ENCODE assay signal across 8 mouse cellular contexts in genomic region chr4:48754466-48755171, GRCm38 (mm10).
DNase-seq lines count a peak whose midpoint lies in the region; ATAC-seq and TF ChIP-seq lines count a peak whose summit lies in the region.

No protein-coding gene starts in this region.

- ATAC-seq in hindbrain, embryonic 14.5 days (ENCODE audit: low FRiP score): no peak
- ATAC-seq in hindbrain, postnatal 0 days: peak; percentile 82

- no peaks in the 10 kb centered on the region for H3K9me3 ChIP-seq in hindbrain, embryonic 14.5 days (ENCODE audit: control insufficient read depth, low read length)
- no peaks in the 10 kb centered on the region for H3K9me3 ChIP-seq in hindbrain, embryonic 10.5 days
- no peaks in the 10 kb centered on the region for H3K9me3 ChIP-seq in hindbrain, postnatal 0 days (ENCODE audit: low read length)

- peak; percentile 64 for DNase-seq in hindbrain, embryonic 14.5 days (ENCODE audit: low spot score)
- DNase-seq in hindbrain, embryonic 10.5 days (ENCODE audit: low spot score): no peak
- peak; percentile 80 for DNase-seq in brain, embryonic 14.5 days (ENCODE audit: low read depth)
- peak; percentile 92 for DNase-seq in gastrocnemius, adult 18-20 months (ENCODE audit: low spot score)
- peak; percentile 74 for DNase-seq in hindbrain, postnatal 0 days (ENCODE audit: low spot score)
- DNase-seq in lung, postnatal 25 days (ENCODE audit: low spot score): peak; percentile 8
- no peak for DNase-seq in spleen, adult 18-20 months
- no peak for DNase-seq in spleen, postnatal 36 days (ENCODE audit: low spot score in 2 of 2)

- H3K9ac ChIP-seq in hindbrain, embryonic 14.5 days: no peak overlapping the region
- no peak overlapping the region for H3K9ac ChIP-seq in hindbrain, postnatal 0 days (replicated peaks; ENCODE audit: low read length)

- 68% methylated on average over 13 of the region's 13 CpGs for WGBS in hindbrain, embryonic 14.5 days
- 82% methylated on average over 13 of the region's 13 CpGs for WGBS in hindbrain, embryonic 10.5 days
- 37% methylated on average over 13 of the region's 13 CpGs for WGBS in hindbrain, postnatal 0 days

- 0 out of 2 replicates have a peak, but pooled peaks cover 3% of the 10 kb centered on the region for H3K4me1 ChIP-seq in hindbrain, embryonic 14.5 days (replicated peaks; ENCODE audit: control insufficient read depth, insufficient read depth, low read length)
- no peaks in the 10 kb centered on the region for H3K4me1 ChIP-seq in hindbrain, embryonic 10.5 days (replicated peaks)
- peaks cover 4% of the 10 kb centered on the region; the same call in 1 of the 2 replicates for H3K4me1 ChIP-seq in hindbrain, postnatal 0 days (ENCODE audit: insufficient read depth, low read length)

- TF ChIP-seq POLR2A in brain, embryonic 14.5 days (IDR thresholded peaks at IDR 0.05; ENCODE audit: borderline replicate concordance, extremely low read depth, insufficient read depth, insufficient read length, poor library complexity, severe bottlenecking): no peak

- H3K27ac ChIP-seq in hindbrain, embryonic 14.5 days: peak overlapping the region; percentile 66; the same call in 1 of the 2 replicates
- H3K27ac ChIP-seq in hindbrain, embryonic 10.5 days: no peak overlapping the region
- H3K27ac ChIP-seq in hindbrain, postnatal 0 days: 0 out of 2 replicates have a peak overlapping the region, but pooled peaks have one; percentile 27

- no peaks in the 10 kb centered on the region for H3K36me3 ChIP-seq in hindbrain, embryonic 14.5 days (replicated peaks; ENCODE audit: control insufficient read depth, insufficient read depth)
- H3K36me3 ChIP-seq in hindbrain, embryonic 10.5 days: no peaks in the 10 kb centered on the region
- no peaks in the 10 kb centered on the region for H3K36me3 ChIP-seq in hindbrain, postnatal 0 days (ENCODE audit: insufficient read depth, low read length)

- no peak overlapping the region for H3K4me3 ChIP-seq in hindbrain, embryonic 14.5 days (replicated peaks; ENCODE audit: low read length)
- H3K4me3 ChIP-seq in hindbrain, embryonic 10.5 days: no peak overlapping the region
- H3K4me3 ChIP-seq in hindbrain, postnatal 0 days (ENCODE audit: low read length): no peak overlapping the region

- no peaks in the 10 kb centered on the region for H3K27me3 ChIP-seq in hindbrain, embryonic 14.5 days (ENCODE audit: control insufficient read depth, insufficient read depth, low read length)
- H3K27me3 ChIP-seq in hindbrain, embryonic 10.5 days (ENCODE audit: insufficient read depth, poor library complexity, severe bottlenecking): no peaks in the 10 kb centered on the region
- no peaks in the 10 kb centered on the region for H3K27me3 ChIP-seq in hindbrain, postnatal 0 days (ENCODE audit: insufficient read depth, low read length)

- TF ChIP-seq CTCF in brain, embryonic 14.5 days (IDR thresholded peaks at IDR 0.05; ENCODE audit: borderline replicate concordance, extremely low read depth, insufficient read depth, insufficient read length): no peak
- no peak for TF ChIP-seq CTCF in hindbrain, postnatal 0 days (IDR thresholded peaks at IDR 0.05; ENCODE audit: low read depth)

- H3K4me2 ChIP-seq in hindbrain, embryonic 14.5 days (replicated peaks): no peak overlapping the region
- peak overlapping the region; percentile 29 for H3K4me2 ChIP-seq in hindbrain, postnatal 0 days (ENCODE audit: low read depth, low read length)

Comparison
In these comparisons a context has a peak if more than half of its experiments do, and no peak if none do; other contexts are left out.
1. DNase-seq: peak in hindbrain, embryonic 14.5 days (single experiment), brain, embryonic 14.5 days (single experiment), gastrocnemius, adult 18-20 months (single experiment), hindbrain, postnatal 0 days (single experiment) and lung, postnatal 25 days (single experiment); none in hindbrain, embryonic 10.5 days (single experiment), spleen, adult 18-20 months (0 of 2) and spleen, postnatal 36 days (0 of 2).